Comparison of ENCODE assay signal across 1 mouse cellular context in the genomic region with DNA sequence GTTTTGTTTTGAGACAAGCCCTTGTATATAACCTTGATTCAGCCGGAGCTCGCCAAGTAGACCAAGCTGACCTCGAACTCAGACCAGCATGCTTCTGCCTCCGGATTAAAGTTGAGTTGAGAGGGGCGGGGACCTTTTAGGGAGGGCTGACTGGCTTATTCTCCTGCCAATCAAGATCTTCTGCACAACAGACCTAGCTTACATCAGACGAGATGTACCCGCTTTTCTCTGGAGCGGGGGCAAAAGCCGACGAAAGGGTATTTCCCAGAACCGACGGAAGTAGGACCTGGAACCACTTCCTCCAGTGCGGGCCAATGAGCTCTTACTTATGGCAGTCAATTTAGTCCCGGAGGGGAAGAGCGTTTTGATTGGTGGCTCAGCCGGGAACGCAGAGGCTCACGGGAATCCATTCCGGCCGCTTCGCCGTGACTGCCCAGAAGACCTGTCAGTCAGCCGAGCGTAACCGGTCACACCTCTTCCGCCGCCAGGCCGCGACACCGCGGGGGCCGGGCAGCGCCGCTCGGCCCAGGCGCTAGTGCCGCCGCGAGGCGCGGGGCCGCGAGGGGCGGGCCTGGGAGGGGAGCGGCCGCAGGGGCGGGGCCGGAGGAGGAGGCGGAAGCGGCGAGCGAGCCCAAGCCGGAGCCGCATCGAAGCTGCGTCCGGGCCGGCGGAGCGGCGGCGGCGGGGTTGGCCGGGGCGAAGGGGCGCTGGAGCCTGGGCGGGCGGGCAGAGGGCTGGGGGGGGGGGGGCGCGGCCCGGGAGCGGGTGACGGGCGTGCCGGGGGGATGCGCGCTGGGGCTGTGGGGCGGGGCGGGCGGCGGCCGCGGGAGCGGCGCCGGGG.
TF ChIP-seq lines count a peak whose summit lies in the region.

Ubp1 (plus strand) TSS at position 401 of the 841 bp plus-strand sequence.

TF ChIP-seq in MEL, 35 proteins besides CTCF, POLR2A, EP300 and RAD21 (continued from another document):
- TF ChIP-seq ELF1 (IDR thresholded peaks at IDR 0.05; ENCODE audit: low read depth, low read length) (peak; percentile 81), MAZ (IDR thresholded peaks at IDR 0.05; ENCODE audit: low read depth, low read length) (no peak; the same call in 1 of the 2 replicates), MYC (IDR thresholded peaks at IDR 0.05; ENCODE audit: low read depth, low read length) (peak; percentile 76; the same call in 1 of the 2 replicates), ZMIZ1 (IDR thresholded peaks at IDR 0.05; ENCODE audit: low read depth, low read length) (peak; percentile 68; the same call in 1 of the 2 replicates), MAFK (IDR thresholded peaks at IDR 0.05; ENCODE audit: borderline replicate concordance, low read depth, low read length) (no peak)
